Mouse (Mus musculus): ENCODE data around the gene Zfp651.

- TF ChIP-seq POLR2A (IDR thresholded peaks at IDR 0.05; ENCODE audit: insufficient read length, low read depth) (no peak), MAX (IDR thresholded peaks at IDR 0.05; ENCODE audit: low read depth) (no peak), E2F4 (IDR thresholded peaks at IDR 0.05; ENCODE audit: insufficient read depth) (no peak)
These were observed 43.6 kb downstream of the Zfp651 start for GRCm38 (mm10) chr9:121802747-121803146.

Data from myocyte (in vitro differentiated cells).